Mouse (Mus musculus) forelimb bud, embryonic 11.5 days (tissue): Measurements from ENCODE around the gene Map4k5.
A peak's percentile ranks its signal among the peaks of the same experiment; 100 is the strongest.

ENCODE experiments used
- DNase-seq: peaks from one replicate; pipeline ENCODE4 v3.0.0-alpha.2; 2012; ENCODE audit warnings: low read depth, low spot score

Map4k5 gene

GRCm38 (mm10) chr12:69843531-69844445 is 49.2 kb downstream of the Map4k5 start:
- peak; percentile 18 for DNase-seq

GRCm38 (mm10) chr12:69838376-69838775 is 54.6 kb downstream of the Map4k5 start:
- no peak for DNase-seq

GRCm38 (mm10) chr12:69833982-69834604 is 58.9 kb downstream of the Map4k5 start:
- DNase-seq = no peak

- DNase-seq = no peak
Measured at GRCm38 (mm10) chr12:69831239-69831910, 61.6 kb downstream of the Map4k5 start.

- no peak for DNase-seq
Measured at GRCm38 (mm10) chr12:69828214-69828613, 64.8 kb downstream of the Map4k5 start.

GRCm38 (mm10) chr12:69824881-69825597 is 68.0 kb downstream of the Map4k5 start:
- no peak for DNase-seq

GRCm38 (mm10) chr12:69814272-69814671 is 78.7 kb downstream of the Map4k5 start:
- DNase-seq = no peak

- no peak for DNase-seq
Measured at GRCm38 (mm10) chr12:69813596-69813995, 79.4 kb downstream of the Map4k5 start.

GRCm38 (mm10) chr12:69812986-69813385 is 80.0 kb downstream of the Map4k5 start:
- DNase-seq = no peak

GRCm38 (mm10) chr12:69811976-69812375 is 81.0 kb downstream of the Map4k5 start:
- no peak for DNase-seq

GRCm38 (mm10) chr12:69809439-69809838 is 83.6 kb downstream of the Map4k5 start:
- DNase-seq = no peak

GRCm38 (mm10) chr12:69807399-69807985 is 85.5 kb downstream of the Map4k5 start:
- no peak for DNase-seq

GRCm38 (mm10) chr12:69805148-69805547 is 87.9 kb downstream of the Map4k5 start:
- no peak for DNase-seq

GRCm38 (mm10) chr12:69804393-69805070 is 88.5 kb downstream of the Map4k5 start:
- no peak for DNase-seq

GRCm38 (mm10) chr12:69803196-69803595 is 89.8 kb downstream of the Map4k5 start:
- DNase-seq = no peak

GRCm38 (mm10) chr12:69800586-69800985 is 92.4 kb downstream of the Map4k5 start:
- DNase-seq = no peak

GRCm38 (mm10) chr12:69796311-69796710 is 96.7 kb downstream of the Map4k5 start:
- DNase-seq = no peak

- DNase-seq = peak; percentile 34
Measured at GRCm38 (mm10) chr12:69790530-69791505, 102.2 kb downstream of the Map4k5 start, which contains the start of gene Cdkl1. TSS of gene Cdkl1 (minus strand) at chr12:69791267.

GRCm38 (mm10) chr12:69789766-69790529 is 103.1 kb downstream of the Map4k5 start:
- DNase-seq = no peak
